Mouse (Mus musculus): ENCODE results near the gene Gps1. TPM values are rescaled to one million over a fixed set of nuclear protein-coding genes. Genes with fewer than 3 reads are reported as not detected.
A peak's percentile ranks its signal among the peaks of the same experiment; 100 is the strongest.

Gene Gps1
- polyA plus RNA-seq, 1 experiment = 27.0 TPM

- no peaks in the 10 kb centered on the region for H3K9me3 ChIP-seq
- H3K36me3 ChIP-seq (replicated peaks; ENCODE audit: low read length) = peaks cover 52% of the 10 kb centered on the region
- H3K4me1 ChIP-seq = peaks cover 22% of the 10 kb centered on the region
- TF ChIP-seq GATA1 (IDR thresholded peaks at IDR 0.05; ENCODE audit: borderline replicate concordance, low read length) (no peak), FLI1 (IDR thresholded peaks at IDR 0.05; ENCODE audit: low read length) (no peak)
- H3K27me3 ChIP-seq (replicated peaks) = no peaks in the 10 kb centered on the region
- H3K4me3 ChIP-seq (replicated peaks) = no peak overlapping the region
These were observed 20.7 kb downstream of the Gps1 start for GRCm38 (mm10) chr11:120804769-120805168.

- TF ChIP-seq FLI1 (IDR thresholded peaks at IDR 0.05; ENCODE audit: low read length) = no peak
- no peak for TF ChIP-seq GATA1 (IDR thresholded peaks at IDR 0.05; ENCODE audit: borderline replicate concordance, low read length)
- Histone ChIP-seq H3K27me3 (replicated peaks) (no peaks in the 10 kb centered on the region), H3K36me3 (replicated peaks; ENCODE audit: low read length) (peaks cover 61% of the 10 kb centered on the region), H3K9me3 (no peaks in the 10 kb centered on the region), H3K4me3 (replicated peaks) (no peak overlapping the region), H3K4me1 (peaks cover 16% of the 10 kb centered on the region)
These were observed 21.6 kb downstream of the Gps1 start for GRCm38 (mm10) chr11:120805375-120806298.

GRCm38 (mm10) chr11:120808010-120808409 is 23.9 kb downstream of the Gps1 start:
- Histone ChIP-seq H3K9me3 (no peaks in the 10 kb centered on the region), H3K4me1 (peaks cover 8% of the 10 kb centered on the region; the same call in 1 of the 2 replicates), H3K36me3 (replicated peaks; ENCODE audit: low read length) (peaks cover 85% of the 10 kb centered on the region), H3K27me3 (replicated peaks) (no peaks in the 10 kb centered on the region), H3K4me3 (replicated peaks) (peak overlapping the region; percentile 14)
- TF ChIP-seq GATA1 (IDR thresholded peaks at IDR 0.05; ENCODE audit: borderline replicate concordance, low read length) (no peak), FLI1 (IDR thresholded peaks at IDR 0.05; ENCODE audit: low read length) (no peak)

DNA sequence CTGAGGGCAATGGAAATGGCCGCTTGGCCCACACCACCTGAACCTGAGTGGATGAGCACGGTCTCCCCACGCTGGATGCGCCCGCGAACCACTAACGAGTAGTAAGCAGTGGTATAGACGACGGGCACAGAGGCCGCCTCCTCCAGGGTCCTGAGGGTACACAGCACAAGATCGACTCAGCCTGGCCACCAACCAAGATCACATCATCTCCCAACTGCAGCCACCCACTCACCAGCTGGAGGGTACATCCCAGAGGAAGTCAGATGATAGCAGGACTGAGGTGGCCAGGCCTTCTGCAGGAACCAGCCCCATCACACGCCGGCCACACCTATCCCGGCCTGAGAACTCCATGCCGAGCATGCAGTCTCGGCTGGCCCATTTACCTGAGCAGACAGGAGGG is 28.0 kb downstream of the Gps1 start:
- Histone ChIP-seq H3K9me3 (no peaks in the 10 kb centered on the region), H3K4me3 (replicated peaks) (no peak overlapping the region), H3K36me3 (replicated peaks; ENCODE audit: low read length) (peaks cover 100% of the 10 kb centered on the region), H3K4me1 (peaks cover 22% of the 10 kb centered on the region; the same call in 1 of the 2 replicates), H3K27me3 (replicated peaks) (no peaks in the 10 kb centered on the region)
- TF ChIP-seq FLI1 (IDR thresholded peaks at IDR 0.05; ENCODE audit: low read length) (no peak), GATA1 (IDR thresholded peaks at IDR 0.05; ENCODE audit: borderline replicate concordance, low read length) (no peak)

GRCm38 (mm10) chr11:120817358-120817757 is 33.3 kb downstream of the Gps1 start:
- TF ChIP-seq FLI1 (IDR thresholded peaks at IDR 0.05; ENCODE audit: low read length) (no peak), GATA1 (IDR thresholded peaks at IDR 0.05; ENCODE audit: borderline replicate concordance, low read length) (no peak)
- Histone ChIP-seq H3K4me3 (replicated peaks) (no peak overlapping the region), H3K4me1 (peaks cover 57% of the 10 kb centered on the region), H3K27me3 (replicated peaks) (no peaks in the 10 kb centered on the region), H3K36me3 (replicated peaks; ENCODE audit: low read length) (peaks cover 100% of the 10 kb centered on the region), H3K9me3 (no peaks in the 10 kb centered on the region)

DNA sequence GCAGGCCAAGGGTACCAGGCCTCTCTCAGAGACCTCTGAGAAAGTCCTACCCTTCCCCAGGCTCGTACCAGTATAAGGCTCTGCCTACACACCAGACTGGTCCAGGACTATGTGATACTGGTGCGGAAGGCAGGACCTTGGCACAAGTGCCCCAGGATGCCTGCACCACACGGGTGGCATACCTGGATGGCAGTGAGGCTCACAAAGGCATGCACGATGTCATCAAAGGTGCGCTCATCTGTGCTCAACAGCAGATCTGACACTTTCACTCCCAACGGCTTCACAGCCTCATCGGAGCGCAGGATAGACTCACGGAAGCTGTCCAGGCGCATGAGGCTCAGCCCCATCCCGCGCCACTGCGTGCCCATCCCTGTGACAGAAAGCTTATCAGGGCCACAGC is 34.2 kb downstream of the Gps1 start:
- Histone ChIP-seq H3K4me1 (peaks cover 65% of the 10 kb centered on the region), H3K27me3 (replicated peaks) (no peaks in the 10 kb centered on the region), H3K4me3 (replicated peaks) (no peak overlapping the region), H3K36me3 (replicated peaks; ENCODE audit: low read length) (peaks cover 96% of the 10 kb centered on the region), H3K9me3 (no peaks in the 10 kb centered on the region)
- TF ChIP-seq GATA1 (IDR thresholded peaks at IDR 0.05; ENCODE audit: borderline replicate concordance, low read length) (no peak), FLI1 (IDR thresholded peaks at IDR 0.05; ENCODE audit: low read length) (no peak)

DNA sequence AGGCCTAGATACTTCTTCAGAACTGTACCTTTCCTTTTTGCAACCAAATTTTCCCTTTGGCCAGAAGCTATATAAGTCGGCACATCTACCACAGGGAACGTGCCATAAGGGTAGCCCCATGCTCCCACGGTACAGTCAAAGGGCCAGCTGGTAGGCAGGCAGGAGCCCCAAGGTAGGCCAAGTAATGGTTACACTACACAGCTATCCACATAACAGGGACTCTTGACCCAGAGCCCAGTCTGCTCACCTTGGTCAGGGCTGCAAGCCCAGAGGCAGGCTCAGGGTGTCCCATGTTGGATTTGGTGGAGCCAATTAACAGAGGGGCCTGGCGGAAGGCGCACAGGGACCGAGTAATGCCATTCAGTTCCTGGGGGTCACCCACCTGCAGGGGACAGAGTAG is 35.5 kb downstream of the Gps1 start:
- TF ChIP-seq GATA1 (IDR thresholded peaks at IDR 0.05; ENCODE audit: borderline replicate concordance, low read length) = no peak
- no peak for TF ChIP-seq FLI1 (IDR thresholded peaks at IDR 0.05; ENCODE audit: low read length)
- no peak overlapping the region for H3K4me3 ChIP-seq (replicated peaks)

DNA sequence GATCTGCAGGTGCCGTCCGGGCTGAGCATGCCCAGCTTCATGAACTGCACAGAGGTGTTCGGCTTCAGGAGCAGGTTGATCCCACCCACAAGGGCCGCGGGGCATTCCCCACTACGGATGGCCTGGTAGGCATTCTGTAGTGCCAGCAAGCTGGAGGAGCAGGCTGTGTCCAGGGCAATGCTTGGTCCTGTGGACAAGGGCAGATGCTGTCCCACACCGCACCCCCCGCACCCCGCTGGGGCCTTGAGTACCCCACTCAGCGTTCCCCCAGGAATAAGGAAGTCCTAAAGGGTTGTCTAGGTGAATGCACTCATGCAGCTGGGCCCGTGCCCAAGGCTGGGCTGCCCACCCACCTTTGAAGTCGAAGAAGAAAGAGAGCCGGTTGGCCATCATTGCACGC is 36.5 kb downstream of the Gps1 start:
- Histone ChIP-seq H3K4me3 (replicated peaks) (no peak overlapping the region), H3K9me3 (no peaks in the 10 kb centered on the region), H3K27me3 (replicated peaks) (no peaks in the 10 kb centered on the region), H3K36me3 (replicated peaks; ENCODE audit: low read length) (peaks cover 73% of the 10 kb centered on the region), H3K4me1 (peaks cover 72% of the 10 kb centered on the region)
- TF ChIP-seq FLI1 (IDR thresholded peaks at IDR 0.05; ENCODE audit: low read length) = no peak
- TF ChIP-seq GATA1 (IDR thresholded peaks at IDR 0.05; ENCODE audit: borderline replicate concordance, low read length) = no peak

More for the DNA sequence above, 35.5 kb downstream of the Gps1 start:
- no peaks in the 10 kb centered on the region for H3K27me3 ChIP-seq (replicated peaks)
- no peaks in the 10 kb centered on the region for H3K9me3 ChIP-seq
- peaks cover 83% of the 10 kb centered on the region for H3K36me3 ChIP-seq (replicated peaks; ENCODE audit: low read length)
- peaks cover 71% of the 10 kb centered on the region for H3K4me1 ChIP-seq

GRCm38 (mm10) chr11:120821076-120821922 is 37.2 kb downstream of the Gps1 start:
- H3K9me3 ChIP-seq = no peaks in the 10 kb centered on the region
- peak overlapping the region; percentile 28 for H3K4me3 ChIP-seq (replicated peaks)
- no peak for TF ChIP-seq GATA1 (IDR thresholded peaks at IDR 0.05; ENCODE audit: borderline replicate concordance, low read length)
- no peak for TF ChIP-seq FLI1 (IDR thresholded peaks at IDR 0.05; ENCODE audit: low read length)
- peaks cover 72% of the 10 kb centered on the region for H3K36me3 ChIP-seq (replicated peaks; ENCODE audit: low read length)
- H3K4me1 ChIP-seq = peaks cover 79% of the 10 kb centered on the region
- H3K27me3 ChIP-seq (replicated peaks) = no peaks in the 10 kb centered on the region
